Mouse (Mus musculus) stomach, postnatal 0 days (tissue): ENCODE results near the gene Thap2.

Experiments
- CTCF ChIP-seq: IDR thresholded peaks from 2 replicates; pipeline ENCODE4 v1.5.1; 2016; ENCODE audit warnings: antibody characterized with exemption, low read depth, mild to moderate bottlenecking, moderate library complexity
- EP300 ChIP-seq: optimal IDR thresholded peaks from 2 replicates; pipeline ENCODE3; 2016; ENCODE audit warnings: antibody characterized with exemption

DNA sequence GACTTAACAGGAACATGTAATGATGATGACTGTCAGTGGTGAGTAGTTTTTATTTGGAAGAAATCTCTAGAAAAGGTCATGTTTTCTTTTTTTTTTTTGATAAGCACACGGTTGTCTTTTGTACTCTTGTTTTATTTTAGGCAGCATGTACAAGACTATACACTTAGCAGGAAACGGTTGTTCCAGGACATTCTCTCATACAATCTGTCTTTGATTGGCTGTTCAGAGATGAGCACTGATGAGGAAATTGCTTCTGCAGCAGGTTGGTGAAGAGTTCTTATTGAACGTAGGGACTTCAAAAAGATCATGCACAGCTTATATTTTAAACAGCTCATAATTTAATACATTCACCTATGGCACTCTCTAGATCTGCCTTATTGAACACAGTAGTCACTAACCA lies 29.8 kb upstream of the Thap2 start:
- TF ChIP-seq CTCF, result no peak
- no peak for TF ChIP-seq EP300
